In genomic region chr15:13410065-13410688, GRCm38 (mm10) we compare ENCODE assay signal across 13 mouse cellular contexts.
A peak's percentile ranks its signal among the peaks of the same experiment; 100 is the strongest.
DNase-seq lines count a peak whose midpoint lies in the region; ATAC-seq lines count a peak whose summit lies in the region.
"Had no signal": no experiment of that assay in that cellular context is flagged by ENCODE, and none has a peak within 500 bp of the region (broad histone marks: within the 10 kb centered on the region; RNA-seq: fewer than 3 reads in every experiment).

No protein-coding gene starts in this region.

- no peaks in the 10 kb centered on the region for H3K36me3 ChIP-seq in heart, embryonic 15.5 days
- no peaks in the 10 kb centered on the region for H3K36me3 ChIP-seq in neural tube, embryonic 13.5 days
- H3K36me3 ChIP-seq: midbrain, embryonic 12.5 days; stomach, embryonic 15.5 days had no signal

- peak; percentile 6 to 26 for DNase-seq in adrenal gland, adult (ENCODE audit: inconsistent age in 2 of 2, low spot score in 1 of 2)
- DNase-seq in adrenal gland, adult 8-10 months: no peak
- no peak for DNase-seq in heart, adult 9 months (ENCODE audit: low spot score in 2 of 2)
- no peak for DNase-seq in neural tube, embryonic 10.5 days (ENCODE audit: extremely low spot score, low spot score)
- DNase-seq in layer of hippocampus, postnatal 10 days (ENCODE audit: low spot score in 2 of 2): no peak
- DNase-seq: layer of hippocampus, adult 9-11 months; lung, adult 18-20 months; right cerebral cortex, postnatal 4 days had no signal

- no peak overlapping the region for H3K27ac ChIP-seq in heart, embryonic 15.5 days
- H3K27ac ChIP-seq in neural tube, embryonic 13.5 days (replicated peaks): no peak overlapping the region
- H3K27ac ChIP-seq: midbrain, embryonic 12.5 days; stomach, embryonic 15.5 days had no signal

- H3K4me3 ChIP-seq in heart, embryonic 15.5 days: no peak overlapping the region
- H3K4me3 ChIP-seq in neural tube, embryonic 13.5 days: no peak overlapping the region
- H3K4me3 ChIP-seq: midbrain, embryonic 12.5 days; stomach, embryonic 15.5 days had no signal

- WGBS in heart, embryonic 15.5 days: 40% methylated on average over 11 of the region's 11 CpGs
- WGBS in neural tube, embryonic 13.5 days: 45% methylated on average over 11 of the region's 11 CpGs

- no peaks in the 10 kb centered on the region; the same call in 1 of the 2 replicates for H3K4me1 ChIP-seq in heart, embryonic 15.5 days (replicated peaks)
- H3K4me1 ChIP-seq in neural tube, embryonic 13.5 days (replicated peaks): peaks cover 5% of the 10 kb centered on the region; the same call in 1 of the 2 replicates
- H3K4me1 ChIP-seq: stomach, embryonic 15.5 days had no signal

- no peaks in the 10 kb centered on the region for H3K27me3 ChIP-seq in heart, embryonic 15.5 days
- no peaks in the 10 kb centered on the region for H3K27me3 ChIP-seq in neural tube, embryonic 13.5 days
- H3K27me3 ChIP-seq: midbrain, embryonic 12.5 days; stomach, embryonic 15.5 days had no signal

- H3K9ac ChIP-seq in heart, embryonic 15.5 days: no peak overlapping the region
- H3K9ac ChIP-seq in neural tube, embryonic 13.5 days: no peak overlapping the region
- H3K9ac ChIP-seq: midbrain, embryonic 12.5 days; stomach, embryonic 15.5 days had no signal

- no peaks in the 10 kb centered on the region for H3K9me3 ChIP-seq in heart, embryonic 15.5 days (replicated peaks)
- no peaks in the 10 kb centered on the region for H3K9me3 ChIP-seq in neural tube, embryonic 13.5 days
- H3K9me3 ChIP-seq: midbrain, embryonic 12.5 days; stomach, embryonic 15.5 days had no signal

- ATAC-seq in heart, embryonic 15.5 days (replicated peaks; ENCODE audit: insufficient number of reproducible peaks, insufficient read depth, low FRiP score, low read depth): no peak
- ATAC-seq in neural tube, embryonic 13.5 days (ENCODE audit: low read depth): no peak
- no peak for ATAC-seq in erythroblast, adult 5-6 weeks (replicated peaks; ENCODE audit: low FRiP score, poor library complexity, severe bottlenecking)

- peak overlapping the region; percentile 26 for H3K4me2 ChIP-seq in heart, embryonic 15.5 days
- H3K4me2 ChIP-seq in neural tube, embryonic 13.5 days: peak overlapping the region; percentile 11; the same call in 1 of the 2 replicates
- H3K4me2 ChIP-seq: midbrain, embryonic 12.5 days; stomach, embryonic 15.5 days had no signal

Comparison
In these comparisons a context has a peak if more than half of its experiments do, and no peak if none do; other contexts are left out.
1. DNase-seq: peak in adrenal gland, adult (2 of 2); none in adrenal gland, adult 8-10 months (single experiment), heart, adult 9 months (0 of 2), neural tube, embryonic 10.5 days (single experiment) and layer of hippocampus, postnatal 10 days (0 of 2).